Mouse (Mus musculus) erythroblast, embryonic 14.5 days (primary cell): Measurements from ENCODE around the gene Hcfc2.

Source experiments
- GATA1 ChIP-seq: IDR thresholded peaks from 2 replicates; pipeline ENCODE4 v1.6.1; 2012; ENCODE audit warnings: low read length, inconsistent platforms, mixed read lengths
- TAL1 ChIP-seq: IDR thresholded peaks from 3 replicates; pipeline ENCODE4 v1.6.1; 2012; ENCODE audit warnings: low read length, inconsistent platforms, mixed read lengths

DNA sequence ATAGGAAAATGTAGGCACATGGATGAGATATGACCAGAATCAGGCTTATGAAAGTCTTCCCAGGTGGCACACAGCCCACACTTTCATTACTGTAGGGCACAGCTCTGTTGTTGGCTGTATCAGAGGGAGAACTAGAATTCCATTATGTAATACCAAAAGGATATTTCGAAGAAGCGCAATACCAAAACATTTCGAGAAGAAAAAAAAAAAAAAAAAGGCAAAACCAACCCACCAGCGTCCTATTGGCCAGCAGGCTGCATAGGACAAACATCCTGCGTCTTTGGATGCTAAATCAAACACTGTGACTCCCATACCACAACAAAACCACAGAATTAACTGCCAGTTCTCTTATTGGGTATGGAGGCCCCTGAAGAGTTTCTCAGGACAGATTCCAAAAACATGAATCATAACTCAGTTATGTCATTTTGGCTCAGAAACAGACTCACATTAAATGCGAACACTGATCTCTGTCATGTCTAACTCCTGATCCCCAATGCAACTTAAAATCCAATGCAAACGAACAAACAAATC is 6.2 kb upstream of the Hcfc2 start:
- no peak for TF ChIP-seq GATA1
- TF ChIP-seq TAL1 = no peak
